Mouse (Mus musculus) heart, adult 18-20 months (tissue): ENCODE results near the gene Wnk2. TPM values are rescaled to one million over a fixed set of nuclear protein-coding genes. Genes with fewer than 3 reads are reported as not detected.
A peak's percentile ranks its signal among the peaks of the same experiment; 100 is the strongest.

Source experiments
- DNase-seq, 2 experiments: peaks; one replicate each; pipeline ENCODE4 v3.0.0; 2021 to 2022; ENCODE audit warnings: mixed read lengths in 1 of 2
- long read RNA-seq, 2 experiments: library from polyadenylated mRNA; stranded (forward); transcript quantifications; one replicate each; pipeline ENCODE4 v2.0.0; 2021
- total RNA-seq, 2 experiments: library from RNA; stranded (reverse); gene quantifications; 2 replicates each; pipeline ENCODE4 v1.2.3; 2021

Gene Wnk2
- 10 to 100 TPM; 70.1 to 70.9 TPM for total RNA-seq
- long read RNA-seq, experiment 1, partial matches to known transcripts: 20 of 23 reads
- long read RNA-seq, experiment 1, other reads (novel, unspliced or antisense): 3 of 23 reads
- long read RNA-seq, experiment 2, partial matches to known transcripts: 13 of 17 reads
- long read RNA-seq, experiment 2, other reads (novel, unspliced or antisense): 4 of 17 reads

DNA sequence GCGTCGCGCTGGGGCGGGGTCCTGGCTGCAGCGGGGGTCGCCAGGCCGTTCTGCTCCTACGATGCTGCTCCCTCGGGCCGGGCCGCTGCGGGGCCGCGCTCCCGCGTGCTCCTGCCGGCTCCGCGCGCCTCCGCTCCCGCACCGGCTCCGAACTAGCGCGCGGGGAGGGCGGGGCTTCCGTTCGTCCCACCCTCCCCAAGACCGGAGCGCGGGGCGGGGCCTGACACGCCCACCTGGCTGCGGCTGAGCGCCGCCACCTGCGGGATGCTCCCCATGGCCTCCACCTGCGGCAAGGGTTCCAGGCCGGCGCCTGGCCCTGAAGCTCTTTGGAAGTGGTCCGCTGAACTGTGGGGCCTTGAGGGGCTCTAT lies at the start of gene Wnk2:
TSS of gene Wnk2 (minus strand) at position 157 of the 369 bp plus-strand sequence.
- peak; percentile 68 to 72 for DNase-seq

DNA sequence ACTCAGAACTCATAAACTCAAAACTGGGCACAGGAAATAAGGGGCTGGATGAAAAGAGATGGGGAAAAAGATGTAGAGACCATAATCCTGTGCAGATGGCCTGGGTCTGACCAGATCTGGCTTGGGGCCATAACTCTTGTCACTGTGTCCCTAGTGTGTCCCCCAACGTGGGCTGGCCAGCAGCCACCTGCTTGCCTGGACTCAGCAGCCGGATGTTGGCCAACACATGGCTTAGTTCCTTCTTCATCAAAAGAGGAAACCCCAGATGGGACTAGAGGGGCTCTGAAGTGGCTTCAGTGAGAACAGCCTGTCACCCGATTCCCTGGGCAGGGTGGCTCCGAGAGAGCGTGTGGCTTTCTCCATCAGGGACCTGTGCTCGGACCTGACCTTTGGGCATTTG lies 49.0 kb upstream of the Wnk2 start:
- DNase-seq: peak in 1 of 2 experiments; percentile 78

GRCm38 (mm10) chr13:49196211-49196610 lies 48.4 kb upstream of the Wnk2 start:
- no peak for DNase-seq

DNA sequence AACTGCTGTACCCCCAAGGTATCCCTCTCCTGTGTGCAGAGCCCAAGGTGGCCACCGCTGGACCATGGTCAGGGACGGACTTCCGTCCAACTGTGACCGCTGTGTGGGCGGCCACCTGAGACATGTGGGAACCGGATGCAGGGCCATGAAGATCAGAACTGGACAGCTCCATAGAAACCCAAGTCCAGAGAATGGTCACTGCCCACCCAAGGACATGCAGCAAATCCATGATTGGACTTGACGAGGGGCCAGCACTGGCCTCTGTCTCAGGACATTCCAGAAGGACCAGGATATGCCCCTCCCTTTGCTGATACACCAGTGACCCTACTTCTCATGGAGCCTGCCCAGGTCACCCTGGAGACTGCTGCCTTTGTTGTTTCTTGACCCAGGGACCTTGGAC lies 47.8 kb upstream of the Wnk2 start:
- no peak for DNase-seq

DNA sequence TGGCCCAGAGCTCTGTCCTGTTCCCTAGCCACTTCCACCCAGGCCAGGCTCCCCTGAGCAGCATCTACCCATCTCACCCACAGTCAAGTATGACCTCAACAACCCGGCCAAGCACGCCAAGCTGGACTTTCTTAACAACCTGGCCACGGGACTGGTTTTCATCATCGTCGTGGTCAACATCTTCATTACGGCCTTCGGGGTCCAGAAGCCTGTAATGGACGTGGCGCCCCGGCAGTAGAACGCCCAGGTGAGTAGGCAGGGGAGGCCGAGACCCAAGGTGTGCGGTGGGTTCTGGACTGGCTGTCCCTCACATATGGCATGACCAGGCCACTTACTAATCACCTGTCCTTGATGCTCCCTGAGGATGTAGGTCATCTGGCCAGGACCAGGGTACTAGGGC lies 47.0 kb upstream of the Wnk2 start:
- no peak for DNase-seq

DNA sequence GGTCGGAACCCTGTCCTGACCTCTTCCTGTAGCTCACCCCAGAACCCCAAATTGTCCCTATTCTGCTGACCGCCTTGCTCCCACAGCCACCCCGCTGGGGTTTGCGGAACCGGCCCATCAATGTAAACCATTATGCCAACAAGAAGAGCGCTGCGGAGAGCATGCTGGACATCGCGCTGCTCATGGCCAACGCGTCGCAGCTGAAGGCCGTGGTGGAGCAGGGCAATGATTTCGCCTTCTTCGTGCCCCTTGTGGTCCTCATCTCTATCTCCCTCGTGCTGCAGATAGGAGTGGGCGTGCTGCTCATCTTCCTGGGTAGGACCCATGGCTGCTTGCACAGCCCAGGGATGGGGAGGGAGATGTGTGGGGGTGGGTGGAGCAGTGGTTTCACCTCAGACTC lies 45.8 kb upstream of the Wnk2 start:
- no peak for DNase-seq

DNA sequence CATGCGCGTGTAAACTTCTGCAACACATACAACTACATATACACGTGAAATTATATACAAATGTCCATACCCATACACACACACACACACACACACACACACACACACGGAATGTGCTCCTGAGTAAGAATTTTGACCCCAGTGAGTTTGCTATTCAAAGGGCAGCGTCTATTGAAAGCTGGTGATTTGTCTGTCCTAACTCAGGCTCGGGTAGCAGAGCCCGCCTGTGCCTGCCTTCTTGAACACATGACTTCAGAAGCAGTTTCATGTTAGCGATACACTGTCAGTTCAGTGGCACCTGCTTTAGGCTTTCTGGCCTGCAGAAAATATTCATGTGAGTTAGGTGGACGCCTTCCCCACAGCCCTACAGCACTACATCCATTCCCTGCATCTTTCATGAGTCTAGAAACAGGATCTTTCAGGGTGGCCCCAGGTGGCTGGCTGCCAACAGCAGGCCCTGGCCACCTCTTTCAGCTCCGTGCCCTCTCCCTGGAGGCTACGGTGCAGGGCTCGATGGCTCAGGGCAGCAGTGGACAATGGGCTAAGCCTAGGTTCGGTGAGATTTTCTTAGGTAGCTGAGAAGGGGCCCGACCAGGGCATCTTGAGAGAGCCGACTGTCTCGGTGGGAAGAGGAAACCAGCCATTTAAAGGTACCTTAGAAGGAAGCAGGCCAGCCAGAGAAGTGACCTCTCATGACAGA lies 44.5 kb upstream of the Wnk2 start:
- DNase-seq: no peak

- no peak for DNase-seq
Observed at GRCm38 (mm10) chr13:49191673-49192035, 43.8 kb upstream of the Wnk2 start.

GRCm38 (mm10) chr13:49190876-49191672 lies 43.3 kb upstream of the Wnk2 start:
- no peak for DNase-seq

DNA sequence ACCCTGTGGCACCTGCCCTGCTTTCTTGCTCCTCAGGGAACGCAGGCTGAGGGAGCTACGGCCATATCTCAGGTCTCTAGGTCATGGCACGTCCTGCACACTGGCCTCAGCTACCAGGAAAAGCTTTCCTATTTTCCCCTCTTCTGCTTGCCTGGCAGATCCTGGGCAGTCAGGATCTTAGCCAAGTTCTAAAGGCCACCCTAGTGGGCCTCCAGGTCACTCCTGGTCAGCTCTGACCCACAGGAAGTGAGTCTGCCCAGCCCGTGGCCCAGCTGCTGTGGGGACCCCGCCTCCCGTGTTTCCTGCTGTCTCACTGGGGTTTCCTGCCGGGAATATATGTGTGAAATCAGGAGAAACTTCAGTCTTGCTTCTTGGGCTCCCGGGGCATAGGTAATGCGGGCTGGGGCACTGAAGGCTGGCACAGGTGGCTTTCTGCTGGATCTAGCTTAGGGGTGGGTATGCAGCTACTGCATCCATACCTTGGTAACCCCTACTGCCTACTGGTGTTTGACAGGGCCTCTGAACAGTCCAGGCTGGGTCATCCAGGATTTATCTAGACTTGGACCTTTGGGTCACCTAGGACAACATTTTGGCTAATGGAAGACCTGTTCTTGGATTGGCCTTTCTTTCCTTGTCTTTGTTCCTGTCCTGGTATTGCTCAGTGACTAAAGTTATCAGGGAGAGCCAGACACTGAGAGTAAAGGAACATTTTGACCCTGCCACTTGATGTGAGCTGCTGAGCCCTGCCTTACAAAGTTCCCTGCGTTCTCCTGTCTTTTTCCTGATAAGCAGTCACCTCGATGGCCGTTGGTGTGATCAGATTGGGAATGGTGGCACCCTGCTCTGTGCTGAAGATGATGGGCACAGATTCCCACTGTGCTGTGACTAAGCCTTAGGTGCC lies 42.4 kb upstream of the Wnk2 start:
- peak; percentile 72 to 87 for DNase-seq

DNA sequence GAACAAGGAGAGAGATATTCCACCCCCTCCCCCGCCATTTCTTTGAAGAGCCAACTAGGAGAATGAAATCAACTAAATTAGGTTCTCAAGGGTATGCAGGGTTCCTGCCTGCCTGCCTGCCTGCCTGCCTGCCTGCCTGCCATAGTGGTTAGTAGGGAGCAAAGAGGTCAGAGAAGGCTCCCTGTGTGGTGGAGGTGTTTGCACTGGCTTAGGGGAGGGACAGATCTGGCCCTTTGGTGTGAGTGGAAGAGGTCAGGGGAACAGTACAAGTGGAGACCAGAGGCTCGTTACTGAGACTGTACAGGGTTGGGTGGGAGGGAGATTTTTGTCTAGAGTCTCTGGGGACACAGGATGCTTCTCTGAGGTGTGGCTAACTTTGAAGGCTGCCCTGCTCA lies 41.1 kb upstream of the Wnk2 start:
- no peak for DNase-seq

GRCm38 (mm10) chr13:49188219-49188965 lies 40.6 kb upstream of the Wnk2 start:
- no peak for DNase-seq

GRCm38 (mm10) chr13:49187288-49188218 lies 39.7 kb upstream of the Wnk2 start, which contains the start of gene Ninj1:
TSS of gene Ninj1 (plus strand) at chr13:49187485.
- DNase-seq: peak; percentile 91

DNA sequence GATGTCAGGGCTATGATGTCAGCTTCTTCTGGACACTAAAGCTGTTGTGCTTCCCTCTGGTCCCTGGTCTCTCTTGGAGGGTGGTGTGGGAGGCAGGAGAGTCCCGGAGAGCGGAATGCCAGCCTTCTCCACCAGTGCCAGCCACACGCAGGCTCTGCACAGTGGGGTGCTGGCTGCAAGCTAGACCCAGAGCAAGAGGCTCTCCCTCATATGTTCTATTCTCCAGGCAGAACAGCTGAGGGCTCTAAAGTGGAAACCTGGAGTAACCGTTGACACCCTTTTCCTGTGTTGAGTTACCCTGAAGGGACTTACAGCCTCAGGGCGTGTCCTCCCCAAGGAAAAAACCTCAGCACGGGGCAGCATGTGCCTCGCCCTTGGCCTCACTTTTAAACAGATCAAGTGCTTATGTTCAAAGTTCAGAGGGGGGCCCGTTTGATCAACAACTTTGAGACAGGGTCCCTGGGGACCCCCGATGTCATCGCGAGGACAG lies 39.0 kb upstream of the Wnk2 start:
- no peak for DNase-seq

DNA sequence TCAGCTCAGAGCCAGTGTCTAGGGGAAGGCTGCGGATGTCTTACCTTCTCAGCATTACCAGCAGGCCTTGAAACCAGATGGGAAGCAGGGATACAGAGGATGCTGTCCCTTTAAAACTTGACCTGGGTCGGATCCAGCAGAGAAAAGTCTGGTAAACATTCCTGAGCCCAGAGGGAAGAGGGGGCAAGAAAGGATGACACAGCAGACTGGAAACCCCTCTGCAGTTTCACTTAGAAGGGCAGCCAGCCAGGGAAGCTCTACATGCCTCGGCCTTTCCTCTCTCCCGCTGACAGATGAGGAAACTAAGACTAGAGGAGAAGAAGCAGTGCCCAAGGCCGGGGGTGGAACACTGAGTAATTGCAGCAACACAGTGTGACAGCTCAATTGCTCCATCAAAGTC lies 35.8 kb upstream of the Wnk2 start:
- peak; percentile 32 to 65 for DNase-seq

- DNase-seq: peak in 1 of 2 experiments; percentile 7
Observed at GRCm38 (mm10) chr13:49183161-49183560, 35.3 kb upstream of the Wnk2 start.

DNA sequence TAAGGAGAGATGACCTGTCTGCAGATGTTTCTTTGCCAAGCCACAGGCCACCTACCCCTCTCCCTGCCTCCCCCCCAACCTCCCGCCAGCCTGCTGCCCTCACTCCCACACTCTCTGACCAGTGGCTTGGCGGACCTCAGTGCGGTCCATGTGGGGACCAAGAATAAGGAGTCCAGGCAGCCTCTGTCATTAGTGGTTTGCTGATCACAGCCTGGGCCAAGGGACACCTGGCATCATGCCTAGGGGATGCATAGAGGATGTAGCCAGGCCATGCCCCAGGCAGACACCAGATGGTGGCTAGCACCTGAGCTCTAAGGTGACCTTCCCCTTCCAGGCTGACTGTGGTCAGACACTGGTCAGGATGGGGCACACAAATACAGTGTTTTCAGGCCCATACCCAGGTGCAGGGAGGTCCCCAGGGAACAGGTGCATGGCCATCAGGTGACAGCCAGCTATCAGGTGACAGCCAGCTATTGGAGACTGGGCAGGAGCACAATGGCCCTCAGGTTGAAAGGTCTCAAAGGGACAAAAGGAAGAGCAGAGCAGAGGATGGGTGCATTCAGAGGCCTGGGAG lies 33.7 kb upstream of the Wnk2 start:
- DNase-seq: peak in 1 of 2 experiments; percentile 9

GRCm38 (mm10) chr13:49180691-49181090 lies 32.9 kb upstream of the Wnk2 start:
- no peak for DNase-seq

DNA sequence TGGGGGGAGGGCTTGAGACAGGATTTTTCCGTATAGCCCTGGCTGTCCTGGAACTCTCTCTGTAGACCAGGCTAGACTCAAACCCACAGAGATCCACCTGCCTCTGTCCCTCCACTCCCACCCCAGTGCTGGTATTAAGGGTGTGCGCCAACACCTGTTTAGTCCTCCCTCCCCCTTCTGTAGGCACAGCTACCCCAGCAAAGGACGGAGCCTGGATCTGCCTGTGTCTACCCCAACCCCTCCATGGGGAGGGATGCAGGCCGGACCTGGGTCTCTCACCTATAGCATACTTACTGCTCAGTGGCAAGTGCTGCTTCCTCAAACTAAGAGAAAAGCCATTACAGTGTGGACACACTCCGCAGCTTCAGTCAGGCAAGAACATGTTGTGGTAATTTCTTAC lies 32.5 kb upstream of the Wnk2 start:
- DNase-seq: no peak
